Mouse (Mus musculus) stomach, postnatal 0 days (tissue): ENCODE measurements around the gene Col4a1.

ENCODE experiments used
- CTCF ChIP-seq: IDR thresholded peaks from 2 replicates; pipeline ENCODE4 v1.5.1; 2016; ENCODE audit warnings: antibody characterized with exemption, low read depth, mild to moderate bottlenecking, moderate library complexity
- EP300 ChIP-seq: optimal IDR thresholded peaks from 2 replicates; pipeline ENCODE3; 2016; ENCODE audit warnings: antibody characterized with exemption

- TF ChIP-seq CTCF: no peak
- TF ChIP-seq EP300: no peak
Measured at GRCm38 (mm10) chr8:11336346-11336745, 23.7 kb upstream of the Col4a1 start.
